Mouse (Mus musculus): ENCODE data around the gene Kcnc4.

- TF ChIP-seq CTCF (IDR thresholded peaks at IDR 0.05; ENCODE audit: insufficient read depth, low read length) (no peak), POLR2A (IDR thresholded peaks at IDR 0.05; ENCODE audit: borderline replicate concordance, extremely low read depth, low read depth, low read length) (no peak)
Measured at GRCm38 (mm10) chr3:107458104-107458503, 1.2 kb downstream of the Kcnc4 start.

Measured in lung, adult 2 months (tissue).